Mouse (Mus musculus) kidney, adult 2 months (tissue): Measurements from ENCODE around the gene Smarca4.

Source experiments
- CTCF ChIP-seq: fragments of 200-500 bp; conservative IDR thresholded peaks from 2 replicates; pipeline ENCODE4 v1.5.1; 2011; ENCODE audit warnings: low read depth, mild to moderate bottlenecking, control low read depth, low read length, moderate library complexity, mixed read lengths; ENCODE audit not compliant: insufficient read depth, insufficient read length
- POLR2A ChIP-seq: fragments of 200-500 bp; IDR thresholded peaks from one replicate; pipeline ENCODE4 v1.6.1; 2011; ENCODE audit warnings: low read depth, low read length, control low read depth

- TF ChIP-seq CTCF: no peak
- no peak for TF ChIP-seq POLR2A
Observed at GRCm38 (mm10) chr9:21688554-21688953, 72.6 kb downstream of the Smarca4 start.
